Mouse (Mus musculus): ENCODE measurements around the gene Kdm4c. TPM values are rescaled to one million over a fixed set of nuclear protein-coding genes. Genes with fewer than 3 reads are reported as not detected.
"Not testable (repeated sequence)": the region's sequence is repeated elsewhere in the genome, so short reads cannot be mapped to it uniquely, and the experiment has no call there.

Kdm4c gene
- polyA plus RNA-seq, 1 experiment: 1.7 TPM

- Histone ChIP-seq H3K4me3 (ENCODE audit: extremely low read depth, insufficient read depth, insufficient read length) (no peak overlapping the region), H3K27ac (ENCODE audit: insufficient read depth, low read length) (no peak overlapping the region), H3K4me1 (ENCODE audit: control insufficient read depth, insufficient read depth, insufficient read length) (no peaks in the 10 kb centered on the region), H3K27me3 (ENCODE audit: control insufficient read depth, insufficient read depth, low read length) (no peaks in the 10 kb centered on the region), H3K36me3 (ENCODE audit: control insufficient read depth, insufficient read depth, low read length) (peaks cover 9% of the 10 kb centered on the region)
- 80% methylated on average over 4 of the region's 4 CpGs for WGBS
- no peak for DNase-seq (ENCODE audit: low read depth in 1 of 2, low spot score in 2 of 2)
- TF ChIP-seq POLR2A (IDR thresholded peaks at IDR 0.05; ENCODE audit: low read depth, low read length): no peak
- TF ChIP-seq CTCF (IDR thresholded peaks at IDR 0.05; ENCODE audit: extremely low read depth, insufficient read depth, insufficient read length, insufficient replicate concordance): no peak
Measured at GRCm38 (mm10) chr4:74386583-74386982, 144.3 kb downstream of the Kdm4c start.

- no peak for DNase-seq (ENCODE audit: low read depth in 1 of 2, low spot score in 2 of 2)
- Histone ChIP-seq H3K4me3 (ENCODE audit: extremely low read depth, insufficient read depth, insufficient read length) (no peak overlapping the region), H3K36me3 (ENCODE audit: control insufficient read depth, insufficient read depth, low read length) (peaks cover 13% of the 10 kb centered on the region; the same call in 1 of the 2 replicates), H3K27me3 (ENCODE audit: control insufficient read depth, insufficient read depth, low read length) (no peaks in the 10 kb centered on the region), H3K27ac (ENCODE audit: insufficient read depth, low read length) (no peak overlapping the region), H3K4me1 (ENCODE audit: control insufficient read depth, insufficient read depth, insufficient read length) (no peaks in the 10 kb centered on the region)
- 94% methylated on average over 2 of the region's 2 CpGs for WGBS
- no peak for TF ChIP-seq POLR2A (IDR thresholded peaks at IDR 0.05; ENCODE audit: low read depth, low read length)
- no peak for TF ChIP-seq CTCF (IDR thresholded peaks at IDR 0.05; ENCODE audit: extremely low read depth, insufficient read depth, insufficient read length, insufficient replicate concordance)
Measured at GRCm38 (mm10) chr4:74393162-74393561, 150.9 kb downstream of the Kdm4c start.

GRCm38 (mm10) chr4:74396562-74396961 is 154.3 kb downstream of the Kdm4c start:
- no peak overlapping the region for H3K4me3 ChIP-seq (ENCODE audit: extremely low read depth, insufficient read depth, insufficient read length)
- no peak overlapping the region for H3K27ac ChIP-seq (ENCODE audit: insufficient read depth, low read length)
- WGBS: 95% methylated on average over 5 of the region's 5 CpGs
- TF ChIP-seq POLR2A (IDR thresholded peaks at IDR 0.05; ENCODE audit: low read depth, low read length) (no peak), CTCF (IDR thresholded peaks at IDR 0.05; ENCODE audit: extremely low read depth, insufficient read depth, insufficient read length, insufficient replicate concordance) (no peak)
- no peak for DNase-seq (ENCODE audit: low read depth in 1 of 2, low spot score in 2 of 2)
- H3K27me3 ChIP-seq (ENCODE audit: control insufficient read depth, insufficient read depth, low read length): no peaks in the 10 kb centered on the region
- H3K4me1 ChIP-seq (ENCODE audit: control insufficient read depth, insufficient read depth, insufficient read length): no peaks in the 10 kb centered on the region
- H3K36me3 ChIP-seq (ENCODE audit: control insufficient read depth, insufficient read depth, low read length): peaks cover 13% of the 10 kb centered on the region

- 92% methylated on average over 7 of the region's 7 CpGs for whole genome bisulfite sequencing
- not testable (repeated sequence) for H3K4me1 ChIP-seq (ENCODE audit: control insufficient read depth, insufficient read depth, insufficient read length); H3K4me3 ChIP-seq (ENCODE audit: extremely low read depth, insufficient read depth, insufficient read length); H3K27me3 ChIP-seq (ENCODE audit: control insufficient read depth, insufficient read depth, low read length); DNase-seq (ENCODE audit: low read depth in 1 of 2, low spot score in 2 of 2); H3K27ac ChIP-seq (ENCODE audit: insufficient read depth, low read length)
- H3K36me3 ChIP-seq (ENCODE audit: control insufficient read depth, insufficient read depth, low read length): peaks cover 14% of the 10 kb centered on the region
Measured at GRCm38 (mm10) chr4:74401617-74402313, 159.5 kb downstream of the Kdm4c start.

GRCm38 (mm10) chr4:74408731-74409130 is 166.4 kb downstream of the Kdm4c start:
- WGBS: 88% methylated on average over 1 of the region's 1 CpGs
- no peak for DNase-seq (ENCODE audit: low read depth in 1 of 2, low spot score in 2 of 2)
- Histone ChIP-seq H3K27ac (ENCODE audit: insufficient read depth, low read length) (no peak overlapping the region), H3K27me3 (ENCODE audit: control insufficient read depth, insufficient read depth, low read length) (no peaks in the 10 kb centered on the region), H3K4me1 (ENCODE audit: control insufficient read depth, insufficient read depth, insufficient read length) (no peaks in the 10 kb centered on the region), H3K36me3 (ENCODE audit: control insufficient read depth, insufficient read depth, low read length) (peaks cover 9% of the 10 kb centered on the region), H3K4me3 (ENCODE audit: extremely low read depth, insufficient read depth, insufficient read length) (no peak overlapping the region)
- TF ChIP-seq CTCF (IDR thresholded peaks at IDR 0.05; ENCODE audit: extremely low read depth, insufficient read depth, insufficient read length, insufficient replicate concordance): no peak
- no peak for TF ChIP-seq POLR2A (IDR thresholded peaks at IDR 0.05; ENCODE audit: low read depth, low read length)

GRCm38 (mm10) chr4:74419794-74420193 is 177.5 kb downstream of the Kdm4c start:
- no peaks in the 10 kb centered on the region for H3K36me3 ChIP-seq (ENCODE audit: control insufficient read depth, insufficient read depth, low read length)

More at GRCm38 (mm10) chr4:74419794-74420193, 177.5 kb downstream of the Kdm4c start:
- H3K4me3 ChIP-seq (ENCODE audit: extremely low read depth, insufficient read depth, insufficient read length): no peak overlapping the region
- no peak for DNase-seq (ENCODE audit: low read depth in 1 of 2, low spot score in 2 of 2)
- WGBS: 67% methylated on average over 1 of the region's 1 CpGs
- TF ChIP-seq POLR2A (IDR thresholded peaks at IDR 0.05; ENCODE audit: low read depth, low read length): no peak
- TF ChIP-seq CTCF (IDR thresholded peaks at IDR 0.05; ENCODE audit: extremely low read depth, insufficient read depth, insufficient read length, insufficient replicate concordance): no peak
- H3K27ac ChIP-seq (ENCODE audit: insufficient read depth, low read length): no peak overlapping the region
- no peaks in the 10 kb centered on the region for H3K4me1 ChIP-seq (ENCODE audit: control insufficient read depth, insufficient read depth, insufficient read length)
- no peaks in the 10 kb centered on the region for H3K27me3 ChIP-seq (ENCODE audit: control insufficient read depth, insufficient read depth, low read length)

Other genes with a start within 250 kb of the Kdm4c start
- 0.05 and 0.12 TPM in 2 replicates for gene Frmd3, start 229.1 kb upstream of the Kdm4c start, polyA plus RNA-seq (2012; rRNA removed)

All from spleen, adult 2 months (tissue).